Mouse (Mus musculus): ENCODE data around the gene Slc28a1. TPM values are rescaled to one million over a fixed set of nuclear protein-coding genes. Genes with fewer than 3 reads are reported as not detected.

Gene Slc28a1
- not detected for total RNA-seq (2022)

DNA sequence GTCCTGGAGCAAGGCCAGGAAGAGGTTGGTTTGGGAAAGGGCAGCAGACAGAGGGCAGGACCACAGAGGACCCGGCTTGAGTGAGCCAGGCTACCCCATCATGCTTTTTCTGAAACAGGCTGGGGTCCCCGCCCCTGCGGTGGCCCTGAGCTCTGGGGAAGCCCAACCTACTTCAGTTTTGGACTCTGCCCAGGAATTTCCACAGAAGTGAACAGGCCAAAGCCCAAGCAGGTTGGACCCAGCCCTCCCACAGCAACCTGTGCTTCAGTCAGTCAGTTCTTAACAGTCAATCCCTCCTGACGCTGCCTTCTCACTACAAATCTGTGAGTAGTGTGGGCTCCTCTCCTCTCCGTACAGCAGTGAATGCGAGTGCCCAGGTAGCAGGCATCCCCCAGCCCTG lies at the start of gene Slc28a1:
TSS of gene Slc28a1 (plus strand) at position 245 of the 400 bp plus-strand sequence.
- no peak for DNase-seq (ENCODE audit: low spot score in 2 of 2)

DNA sequence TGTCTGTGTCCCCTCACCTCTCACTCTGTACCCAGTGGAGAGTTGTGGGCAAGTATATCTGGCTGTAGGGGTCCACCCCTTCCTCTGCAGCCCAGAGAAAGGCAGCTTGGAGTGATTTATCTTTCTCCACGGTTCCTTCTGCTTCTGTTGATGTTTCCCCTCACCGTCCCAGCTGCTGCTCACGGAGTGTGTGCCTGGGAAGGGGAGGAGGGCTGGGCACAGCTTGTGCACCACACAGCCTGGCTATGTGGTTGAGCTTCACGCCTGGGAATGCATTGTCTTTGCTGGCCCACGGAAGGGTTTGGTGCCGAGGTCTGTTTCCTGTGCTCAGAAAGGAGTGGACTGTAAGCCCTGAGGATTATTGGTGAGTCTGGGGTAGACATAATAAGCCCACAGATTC lies 47.9 kb upstream of the Slc28a1 start:
- DNase-seq (ENCODE audit: low spot score in 2 of 2) = no peak

DNA sequence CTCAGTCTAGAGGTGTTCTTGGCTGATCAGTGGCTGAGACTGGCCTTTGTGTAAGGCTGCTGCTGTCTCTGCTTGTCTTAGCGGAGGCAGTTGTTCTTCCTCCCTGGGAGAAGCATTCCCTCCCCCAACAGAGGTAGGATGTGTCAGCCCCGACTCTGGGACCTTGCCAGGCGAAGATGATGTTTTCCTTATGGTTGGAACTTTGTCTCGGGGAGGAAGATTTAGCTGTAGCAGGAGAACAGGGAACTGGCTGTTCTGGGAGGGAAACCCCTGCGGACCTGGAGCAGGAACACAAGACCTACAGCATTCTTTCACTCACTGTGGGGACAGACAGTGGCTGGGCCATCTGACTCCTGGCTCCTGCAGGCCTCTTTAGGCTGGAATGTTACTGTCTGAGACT lies 42.1 kb upstream of the Slc28a1 start:
- DNase-seq (ENCODE audit: low spot score in 2 of 2) = no peak

DNA sequence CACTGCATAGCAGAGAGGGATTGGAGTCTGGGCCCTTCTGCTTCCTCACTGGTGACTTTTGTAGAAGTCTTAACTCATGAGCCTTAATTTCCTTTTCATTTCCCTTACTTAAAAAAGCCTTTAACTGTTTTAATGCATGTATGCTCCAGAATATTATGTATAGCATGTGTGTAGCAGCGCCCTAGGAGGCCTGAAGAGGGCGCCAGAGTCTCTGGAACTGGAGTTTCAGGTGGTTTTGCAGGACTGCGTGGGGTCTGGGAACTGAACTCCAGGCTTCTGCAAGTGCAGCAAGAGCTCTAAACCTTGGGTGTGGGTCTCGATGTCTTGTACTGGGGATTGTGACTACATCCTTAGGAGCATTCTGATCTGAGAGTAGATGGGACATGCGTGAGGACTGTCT lies 41.3 kb upstream of the Slc28a1 start:
- DNase-seq (ENCODE audit: low spot score in 2 of 2) = no peak

DNA sequence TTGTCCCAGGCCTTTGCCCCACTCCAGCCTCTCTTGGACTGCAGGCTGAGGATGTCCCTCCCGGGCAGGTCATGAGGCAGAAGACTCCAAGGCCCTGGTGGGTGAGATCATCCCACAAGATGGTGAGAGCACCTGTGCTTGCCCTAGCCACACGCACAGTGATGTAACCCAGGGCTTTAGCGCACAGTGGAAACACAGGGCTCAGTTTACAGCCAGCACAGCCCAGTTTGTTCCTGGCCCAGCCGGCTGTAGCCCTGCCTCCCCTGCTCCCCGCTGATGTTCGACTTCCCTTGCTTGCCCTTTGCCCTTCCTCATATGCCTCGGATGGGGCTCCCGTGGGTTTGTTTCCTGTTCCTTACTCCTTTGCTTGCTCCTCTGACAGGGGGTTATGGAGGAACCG lies 40.1 kb upstream of the Slc28a1 start:
- DNase-seq (ENCODE audit: low spot score in 2 of 2) = no peak

DNA sequence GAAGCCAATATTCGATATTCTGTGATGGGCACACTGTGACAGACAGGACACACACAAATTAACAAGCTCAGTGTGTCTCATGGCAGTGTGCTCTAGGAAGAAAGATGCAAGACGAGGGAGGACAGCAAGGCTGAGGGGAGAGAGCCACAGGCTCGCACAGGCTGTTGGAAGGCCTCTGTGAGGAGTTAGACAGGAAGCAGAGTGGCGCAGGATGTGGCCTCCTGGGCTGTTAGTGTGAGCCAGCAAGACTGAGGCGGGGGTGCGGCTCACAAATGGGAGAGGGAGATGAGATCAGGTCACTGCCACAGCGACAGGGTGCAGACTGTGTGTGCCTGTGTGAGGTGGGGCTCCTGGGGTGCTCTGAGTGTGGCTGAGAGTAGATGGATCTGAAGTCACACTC lies 39.3 kb upstream of the Slc28a1 start:
- no peak for DNase-seq (ENCODE audit: low spot score in 2 of 2)

DNA sequence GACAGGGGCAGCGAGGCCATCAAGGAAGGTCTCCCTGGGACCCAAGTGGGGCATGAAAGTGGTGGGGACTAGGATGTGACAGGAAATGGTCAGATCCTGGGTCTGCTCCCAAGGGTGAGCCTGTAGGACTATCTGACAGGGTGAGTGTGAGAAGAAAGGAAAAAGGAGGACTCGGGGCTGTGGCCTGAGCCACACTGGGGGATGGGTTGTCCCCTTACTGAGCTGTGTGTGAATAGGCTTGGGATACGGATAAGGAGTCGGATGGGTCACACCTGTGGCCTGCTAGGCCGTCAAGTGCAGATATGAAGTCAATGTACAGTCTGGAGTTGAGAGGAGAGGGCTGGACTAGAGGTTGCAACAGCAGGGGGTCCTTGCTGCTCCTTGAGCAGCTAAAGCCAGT lies 38.9 kb upstream of the Slc28a1 start:
- DNase-seq (ENCODE audit: low spot score in 2 of 2) = no peak

DNA sequence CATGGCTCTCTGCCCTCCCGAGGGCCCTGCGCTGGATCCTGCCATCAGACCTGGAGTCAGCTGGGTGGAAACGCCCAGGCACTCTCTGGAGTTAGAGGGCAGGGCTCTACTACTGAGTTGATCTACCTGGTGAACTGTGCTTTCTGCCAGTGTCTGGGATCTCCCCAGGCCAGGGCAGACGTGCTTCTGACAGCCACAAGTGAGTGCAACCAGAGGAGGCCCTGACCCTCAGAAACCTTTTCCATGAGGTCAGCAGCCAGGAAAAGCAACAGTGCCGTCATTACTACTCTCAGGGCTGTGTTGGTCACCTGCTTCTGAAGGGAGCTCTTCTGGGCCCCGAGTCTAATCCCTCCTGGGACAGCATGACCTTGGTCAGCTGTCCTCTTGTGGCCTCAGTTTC lies 37.6 kb upstream of the Slc28a1 start:
- no peak for DNase-seq (ENCODE audit: low spot score in 2 of 2)

DNA sequence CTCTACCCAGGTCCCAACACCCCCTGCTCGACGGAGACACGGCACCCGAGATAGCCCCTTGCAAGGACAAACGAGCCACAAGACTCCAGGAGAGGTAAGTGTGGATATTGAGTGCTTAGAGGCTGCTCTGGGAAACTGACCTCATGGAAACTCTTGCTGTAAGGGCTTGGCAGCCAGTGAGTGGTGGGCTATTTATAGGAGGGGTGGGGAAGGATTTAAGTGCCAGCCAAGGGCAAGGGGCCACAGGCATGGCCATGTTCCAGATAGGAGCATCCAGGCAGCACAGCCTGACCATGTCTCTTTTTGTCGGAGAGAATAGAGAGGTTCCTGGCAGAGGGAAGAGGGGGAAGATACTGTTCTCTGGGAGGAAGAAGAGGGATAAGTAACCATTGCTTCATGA lies 35.9 kb upstream of the Slc28a1 start:
- no peak for DNase-seq (ENCODE audit: low spot score in 2 of 2)

DNA sequence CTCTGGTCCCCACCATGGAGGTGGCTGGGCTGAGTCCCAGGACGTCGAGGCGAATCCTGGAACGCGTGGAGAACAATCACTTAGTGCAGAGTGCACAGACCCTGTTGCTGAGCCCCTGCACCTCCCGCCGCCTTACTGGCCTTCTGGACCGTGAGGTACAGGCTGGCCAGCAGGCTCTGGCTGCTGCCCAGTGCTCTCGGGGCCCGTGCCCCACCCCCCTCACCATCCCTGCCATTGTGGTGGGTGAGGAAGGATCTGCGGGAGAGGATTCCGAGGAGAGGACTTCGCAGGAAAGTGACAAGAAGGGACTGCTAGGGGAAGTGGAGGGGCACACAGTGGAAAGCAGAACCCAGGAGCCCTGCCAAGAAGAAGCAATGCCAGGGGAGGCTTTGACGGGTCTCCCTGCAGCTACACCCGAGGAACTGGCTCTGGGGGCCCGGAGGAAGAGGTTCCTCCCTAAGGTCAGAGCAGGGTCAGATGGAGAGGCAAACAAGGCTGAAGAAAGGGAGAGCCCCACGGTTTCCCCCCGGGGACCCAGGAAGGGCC lies 21.1 kb upstream of the Slc28a1 start:
- no peak for DNase-seq (ENCODE audit: low spot score in 2 of 2)

DNA sequence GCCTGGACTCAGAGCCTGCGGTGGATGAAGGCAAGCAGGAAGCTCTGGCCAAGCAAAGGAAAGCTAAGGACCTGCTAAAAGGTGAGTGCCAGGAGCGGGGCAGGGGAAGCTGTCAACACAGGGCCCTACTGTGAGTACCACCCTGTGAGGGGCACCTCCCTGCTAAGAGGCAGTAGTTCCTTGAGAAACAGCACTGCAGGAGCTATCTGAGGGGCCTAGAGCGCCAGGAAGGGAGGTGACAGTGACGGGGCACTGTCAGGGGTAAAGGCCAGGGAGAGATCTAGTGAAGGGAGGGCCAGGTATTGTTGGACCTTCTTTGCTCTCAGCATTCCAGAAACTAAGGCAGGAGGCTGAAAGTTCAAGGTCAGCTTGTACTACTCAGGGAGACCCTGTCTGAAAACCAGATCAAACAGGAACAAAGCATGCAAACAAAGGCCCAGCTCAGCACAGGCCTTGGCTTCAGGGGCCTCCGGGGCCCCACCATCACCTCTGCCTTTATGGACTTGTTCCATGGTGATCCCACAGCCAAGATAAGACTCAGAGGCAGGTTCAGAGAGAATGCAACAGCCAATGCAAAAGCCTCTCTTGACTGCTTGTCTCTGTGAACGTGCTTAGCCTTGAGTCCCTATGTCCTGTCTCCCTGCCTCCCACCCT lies 20.4 kb upstream of the Slc28a1 start:
- no peak for DNase-seq (ENCODE audit: low spot score in 2 of 2)

DNA sequence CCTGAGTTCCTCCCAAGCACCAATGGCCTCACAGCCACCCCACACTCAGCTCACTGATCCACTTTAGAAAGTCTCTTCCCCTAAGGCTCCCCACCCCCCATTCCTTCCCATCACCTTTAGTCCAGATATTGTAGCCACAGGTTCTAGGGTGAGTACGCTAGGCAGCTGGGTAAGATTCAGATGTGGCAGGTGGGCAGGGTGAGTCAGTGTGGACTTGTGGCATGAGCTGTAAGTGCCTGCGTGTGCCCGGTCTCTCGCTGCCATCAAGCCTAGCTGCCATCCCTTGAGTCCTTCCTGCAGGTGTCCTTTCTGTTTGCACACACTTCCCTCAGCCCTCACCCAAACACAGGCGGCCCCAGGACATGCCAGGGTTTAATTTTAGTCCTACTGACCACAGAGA lies 14.3 kb upstream of the Slc28a1 start:
- no peak for DNase-seq (ENCODE audit: low spot score in 2 of 2)

DNA sequence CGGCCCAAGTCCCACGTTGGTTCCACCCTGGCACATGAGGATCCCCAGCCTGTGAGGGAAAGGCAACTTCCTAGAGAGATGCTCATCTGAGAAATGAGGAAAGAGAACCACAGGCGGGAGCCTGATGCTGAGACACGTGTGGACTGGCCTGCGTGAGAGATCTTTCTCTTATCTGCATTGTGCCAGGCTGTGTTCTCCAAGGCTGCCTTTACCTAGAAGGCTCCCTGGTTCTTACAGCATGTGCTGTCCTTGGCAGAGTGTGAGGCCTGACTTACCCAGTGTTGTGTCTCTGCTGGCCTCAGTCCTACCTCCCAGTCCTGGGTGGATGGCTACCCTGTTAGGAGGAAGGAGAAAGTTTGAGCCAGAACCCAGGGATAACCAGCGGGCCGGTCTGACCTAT lies 11.7 kb upstream of the Slc28a1 start:
- no peak for DNase-seq (ENCODE audit: low spot score in 2 of 2)

DNA sequence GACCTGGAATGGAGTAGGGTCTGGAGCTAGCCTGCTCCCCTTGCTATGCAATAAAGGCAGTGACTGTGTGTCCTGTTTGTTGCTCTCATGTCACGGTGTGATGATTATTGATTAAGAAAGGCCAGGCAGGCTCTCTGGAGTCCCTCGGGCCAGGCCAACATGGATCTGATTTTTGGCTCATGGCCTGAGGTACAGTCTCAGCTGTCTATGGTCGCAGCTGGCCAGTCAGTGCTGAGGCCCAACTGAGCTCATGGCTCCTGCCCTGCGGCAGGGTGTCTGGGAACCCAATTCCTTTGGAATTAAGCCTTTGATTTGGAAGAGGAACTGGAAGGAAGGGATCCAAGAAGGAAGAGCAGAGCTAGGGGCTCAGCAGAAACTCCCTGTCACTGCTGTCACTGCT lies 9.1 kb upstream of the Slc28a1 start:
- DNase-seq (ENCODE audit: low spot score in 2 of 2) = no peak

DNA sequence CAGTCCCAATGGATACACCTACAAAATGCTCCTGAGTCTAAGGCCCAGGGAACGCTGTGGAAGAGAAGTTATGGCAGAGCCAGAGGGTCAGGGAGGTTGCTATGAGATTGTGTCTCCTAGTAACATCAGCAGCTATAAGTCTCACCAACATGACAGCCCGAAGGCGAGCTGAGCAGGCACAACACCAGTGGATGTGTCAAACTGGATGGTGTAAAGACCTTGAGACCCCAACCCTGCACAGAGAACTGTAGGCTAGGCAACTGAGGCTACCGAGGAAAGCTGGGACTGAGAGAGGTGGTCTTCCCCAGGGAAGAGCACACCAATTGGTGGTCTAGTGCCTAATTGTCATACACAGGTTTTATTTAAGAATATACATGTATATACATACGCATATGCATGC lies 6.4 kb upstream of the Slc28a1 start:
- DNase-seq (ENCODE audit: low spot score in 2 of 2) = no peak

DNA sequence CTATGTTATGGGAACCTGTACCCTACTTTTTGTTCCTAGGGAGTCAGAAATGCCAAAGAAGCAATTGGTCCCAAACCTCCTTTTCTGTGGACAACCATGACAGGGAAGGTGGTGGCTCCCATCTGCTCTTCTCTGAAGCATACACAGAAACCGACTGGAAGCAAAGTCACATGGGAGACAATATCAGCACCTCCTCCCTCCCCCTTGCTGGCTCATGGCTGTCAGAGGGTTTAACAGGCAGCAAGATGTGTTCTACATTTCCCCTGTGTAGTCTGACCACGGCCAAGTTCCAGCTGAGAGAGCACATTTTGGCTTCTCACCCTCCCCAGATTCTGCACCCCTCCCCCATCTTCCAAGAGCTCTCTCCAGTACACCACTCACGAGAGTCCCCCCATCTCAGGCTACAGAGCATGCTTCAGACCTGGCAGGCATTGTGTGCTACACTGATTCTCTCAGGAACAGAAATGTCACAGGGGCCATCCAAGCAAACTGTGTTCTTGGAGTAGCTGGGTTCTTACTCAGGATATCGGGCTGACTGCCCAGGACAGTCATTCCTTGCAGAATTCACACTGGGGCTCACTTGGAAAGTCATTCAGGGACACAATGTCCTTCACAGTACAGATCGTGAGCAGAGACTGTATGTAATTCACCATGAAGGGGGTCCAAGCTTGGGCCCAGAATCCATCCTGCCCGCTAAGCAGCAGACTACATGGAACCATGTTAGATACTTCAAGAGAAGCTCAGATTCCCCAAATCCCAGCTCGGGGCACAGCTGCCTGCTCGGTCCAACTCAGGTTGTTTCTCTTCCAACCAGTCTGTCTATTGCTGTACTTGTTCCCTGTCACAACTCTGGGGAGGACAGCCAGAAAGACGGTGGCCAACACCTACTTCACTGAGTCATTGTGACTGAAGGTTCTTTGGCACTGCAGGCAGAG lies 4.6 kb upstream of the Slc28a1 start:
- no peak for DNase-seq (ENCODE audit: low spot score in 2 of 2)

DNA sequence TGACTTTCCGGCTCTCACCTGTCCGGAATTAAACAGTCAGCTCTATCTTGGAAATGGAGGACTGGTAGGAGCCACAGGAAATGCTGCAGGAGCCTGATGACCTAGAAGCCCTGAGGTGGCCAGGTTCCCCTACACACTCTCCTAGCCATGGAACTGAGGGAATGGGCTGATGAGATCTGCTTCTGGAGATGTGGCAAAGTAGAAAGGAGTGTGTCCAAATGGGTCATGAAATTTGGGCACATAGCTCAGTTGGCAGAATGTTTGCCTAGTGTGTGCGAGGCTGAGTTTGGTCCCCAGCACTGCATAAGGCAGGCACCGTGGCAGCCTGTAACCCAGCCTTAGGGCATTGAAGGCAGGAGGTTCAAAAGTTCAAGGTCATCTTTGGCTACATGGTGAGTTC lies 3.8 kb upstream of the Slc28a1 start:
- DNase-seq (ENCODE audit: low spot score in 2 of 2) = no peak

DNA sequence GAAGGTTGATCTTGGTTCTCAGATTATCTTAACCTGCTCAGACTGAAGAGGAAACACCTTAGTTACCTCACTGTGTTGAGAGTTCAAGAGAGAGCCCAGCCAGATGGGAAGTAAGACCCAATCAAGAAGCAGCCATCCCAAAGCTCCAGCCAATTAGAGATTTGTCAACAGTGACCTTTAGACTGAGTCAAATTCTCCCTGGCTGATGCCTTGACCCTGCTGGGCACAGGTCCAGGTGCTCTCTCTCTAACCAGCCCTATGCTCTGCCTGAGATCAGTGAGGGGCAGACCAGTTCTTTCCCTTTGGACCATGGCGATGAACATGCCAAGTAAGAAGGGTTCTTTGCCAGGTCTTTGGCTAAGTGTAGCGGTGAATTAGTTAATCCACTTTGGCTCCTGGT lies 2.9 kb upstream of the Slc28a1 start:
- no peak for DNase-seq (ENCODE audit: low spot score in 2 of 2)

DNA sequence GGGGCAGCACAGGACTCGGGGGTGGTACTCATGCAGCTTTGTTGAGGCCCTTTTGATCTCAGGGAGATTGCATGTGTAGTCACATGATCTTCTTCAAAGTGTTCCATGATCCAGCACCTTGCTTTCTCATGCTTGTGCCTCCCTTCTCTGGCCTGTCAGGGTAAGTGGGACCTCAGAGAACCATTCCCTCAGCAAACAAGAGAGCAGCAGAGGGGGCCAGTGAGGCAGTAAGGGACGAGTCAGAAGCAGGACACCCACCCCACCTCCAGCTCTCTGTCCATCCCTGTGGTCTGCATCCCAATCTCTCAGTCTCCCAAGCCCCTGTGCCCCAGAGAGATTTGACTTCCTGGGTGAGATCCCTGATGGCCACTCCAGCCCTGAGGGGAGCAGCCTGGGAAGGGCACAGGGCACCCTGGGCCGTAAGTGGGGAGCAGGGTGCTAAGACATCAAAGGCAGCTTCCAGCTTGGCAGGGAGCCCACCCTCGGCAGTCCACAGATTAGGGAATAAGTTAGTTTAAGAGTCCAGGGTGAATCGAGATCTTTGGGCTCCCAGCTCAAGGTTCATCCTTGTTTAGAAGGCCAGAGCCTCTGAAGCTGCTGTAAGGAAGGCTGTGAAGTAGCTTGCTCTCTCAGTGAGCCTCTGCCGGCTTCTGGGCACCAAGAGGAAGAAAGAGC lies 1.8 kb upstream of the Slc28a1 start:
- no peak for DNase-seq (ENCODE audit: low spot score in 2 of 2)

DNA sequence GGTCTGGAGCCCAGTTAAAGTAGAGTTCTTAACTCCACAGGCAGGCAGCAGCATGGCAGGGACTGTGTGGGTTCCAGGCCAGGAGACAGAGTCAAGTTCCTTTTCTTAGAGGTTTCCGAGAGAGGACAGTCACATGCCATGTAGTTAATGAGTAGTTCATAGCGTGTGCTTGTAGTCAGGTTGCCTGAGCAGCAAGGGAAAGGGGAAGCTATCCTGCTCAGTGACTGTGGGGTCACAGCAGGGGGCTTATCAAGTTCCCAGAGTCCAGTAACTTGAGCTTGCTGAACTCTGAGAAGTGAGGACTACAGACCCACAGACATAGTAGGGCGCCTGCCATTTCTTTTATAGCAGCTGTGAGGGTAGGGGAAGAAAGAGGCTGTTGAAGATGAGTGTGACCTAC lies 6.5 kb downstream of the Slc28a1 start:
- no peak for DNase-seq (ENCODE audit: low spot score in 2 of 2)

DNA sequence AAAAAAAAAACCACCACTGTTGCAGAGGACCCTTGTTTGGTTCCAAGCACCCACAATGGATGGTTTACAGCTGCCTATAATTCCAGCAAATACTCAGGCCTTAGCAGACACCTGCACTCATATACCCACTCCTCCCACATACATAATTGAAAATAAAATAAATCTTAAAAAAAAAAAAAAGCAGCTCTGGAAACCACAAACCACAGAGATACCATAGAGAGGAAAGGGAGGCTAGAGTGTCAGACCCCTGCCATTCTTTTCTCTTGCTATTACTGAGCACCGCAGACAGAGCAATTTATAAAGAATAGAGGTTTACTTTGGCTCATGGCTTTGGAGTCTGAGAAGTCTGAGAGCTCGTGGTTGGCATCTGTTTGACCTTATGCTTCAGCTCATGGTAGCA lies 8.2 kb downstream of the Slc28a1 start:
- DNase-seq (ENCODE audit: low spot score in 2 of 2) = no peak

DNA sequence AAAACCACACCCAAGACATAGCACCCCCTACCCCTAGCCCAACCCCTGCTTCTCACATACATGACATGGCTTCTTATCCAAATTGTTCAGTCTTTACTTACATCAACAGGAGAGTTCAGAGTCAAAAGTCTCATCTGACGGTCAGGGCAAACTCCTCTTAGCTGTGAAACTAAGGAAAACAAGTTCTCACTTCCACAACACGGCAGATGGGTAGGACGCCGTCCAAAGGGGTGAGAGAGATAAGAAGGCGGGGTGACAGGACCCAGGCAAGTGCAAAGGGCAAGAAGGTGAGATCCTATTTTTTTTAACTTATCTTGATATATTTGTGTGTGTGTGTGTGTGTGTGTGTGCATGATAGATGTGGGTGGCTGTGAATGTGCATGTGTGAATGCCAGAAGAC lies 9.0 kb downstream of the Slc28a1 start:
- no peak for DNase-seq (ENCODE audit: low spot score in 2 of 2)

Measured in layer of hippocampus, adult 8-10 months (tissue).